Mouse (Mus musculus) urinary bladder, adult 18-20 months (tissue): ENCODE measurements around the gene Rdh5.

Experiments
- DNase-seq, 2 experiments: peaks; one replicate each; pipeline ENCODE4 v3.0.0; 2022; ENCODE audit warnings: low spot score in 2 of 2, mixed read lengths in 2 of 2

Gene Rdh5

DNA sequence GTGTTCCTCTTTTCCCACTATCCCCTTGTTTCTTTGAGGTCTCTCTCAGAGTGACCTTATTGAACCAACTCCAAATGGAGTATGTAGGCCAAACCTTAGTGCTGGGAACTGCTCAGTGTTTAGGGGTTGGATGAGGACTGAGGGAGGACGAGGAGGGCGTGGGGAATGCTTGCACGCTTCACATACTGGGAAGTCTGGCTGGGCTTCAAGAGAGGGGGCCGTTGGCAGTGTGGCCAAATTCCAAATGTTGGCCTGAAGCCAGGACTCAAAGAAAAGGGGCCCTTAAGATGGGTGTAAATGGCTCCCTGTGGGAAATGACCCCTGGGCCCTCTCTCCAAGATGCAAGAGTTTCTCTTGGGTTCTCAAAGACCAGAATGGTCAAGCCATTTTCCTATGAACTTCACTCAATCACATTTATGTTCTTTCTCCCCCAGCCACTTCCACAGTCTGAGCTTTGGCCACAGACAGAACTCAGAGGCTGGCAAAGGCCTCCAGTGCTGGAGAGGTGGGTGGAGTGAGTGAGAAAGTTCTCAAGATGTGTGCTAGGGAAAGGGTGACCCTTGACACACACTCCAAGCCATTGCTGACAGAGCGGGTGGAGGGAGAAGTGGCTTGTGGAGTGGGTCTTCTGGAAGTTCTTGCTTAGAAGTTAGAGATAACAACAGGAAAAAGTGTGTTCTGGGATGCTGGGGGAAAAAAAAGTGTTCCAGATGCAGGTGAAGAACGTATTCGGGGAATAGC is 7.1 kb upstream of the Rdh5 start:
- DNase-seq = no peak

DNA sequence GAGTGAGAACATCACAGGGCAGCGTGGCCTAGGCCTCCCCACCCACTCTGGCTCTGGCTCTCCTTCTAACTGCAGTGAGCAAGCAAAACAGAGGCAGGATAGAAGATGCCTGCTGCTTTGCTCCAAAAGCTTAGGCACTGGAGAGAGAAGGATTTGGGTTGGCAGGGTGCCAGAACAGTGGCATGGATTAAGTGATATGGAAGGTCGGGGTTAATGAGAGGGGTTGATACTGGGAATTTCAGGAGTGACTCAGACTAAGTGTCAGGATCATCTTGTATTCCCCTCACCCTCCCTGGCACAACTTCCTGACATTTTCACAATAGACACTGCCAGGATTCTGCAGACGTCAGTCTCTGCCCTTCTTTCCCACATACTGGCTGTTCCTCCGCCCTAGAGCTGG is 5.7 kb upstream of the Rdh5 start:
- DNase-seq = no peak

DNA sequence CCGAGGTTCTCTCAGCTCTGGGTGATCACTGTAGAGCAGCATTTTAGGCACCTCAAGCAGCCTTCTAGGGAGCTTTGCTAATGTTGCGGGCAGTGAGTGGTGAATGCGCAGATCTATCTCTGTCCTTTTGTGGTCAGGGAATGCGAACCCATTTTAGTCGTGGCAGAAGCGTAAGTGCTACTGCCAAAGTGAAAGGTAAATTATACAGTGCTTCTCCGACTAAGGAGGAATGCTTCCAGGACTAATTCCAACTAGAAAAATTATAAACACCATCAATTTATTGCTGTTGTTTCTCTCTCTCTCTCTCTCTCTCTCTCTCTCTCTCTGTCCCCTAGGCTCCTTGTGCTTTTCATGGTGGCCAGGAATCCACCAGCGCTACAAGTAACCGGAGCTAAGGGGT is 1.2 kb upstream of the Rdh5 start, which contains the start of gene Bloc1s1:
Gene Bloc1s1 (minus strand): TSS at position 101 of the 400 bp plus-strand sequence.
- DNase-seq = no peak

DNA sequence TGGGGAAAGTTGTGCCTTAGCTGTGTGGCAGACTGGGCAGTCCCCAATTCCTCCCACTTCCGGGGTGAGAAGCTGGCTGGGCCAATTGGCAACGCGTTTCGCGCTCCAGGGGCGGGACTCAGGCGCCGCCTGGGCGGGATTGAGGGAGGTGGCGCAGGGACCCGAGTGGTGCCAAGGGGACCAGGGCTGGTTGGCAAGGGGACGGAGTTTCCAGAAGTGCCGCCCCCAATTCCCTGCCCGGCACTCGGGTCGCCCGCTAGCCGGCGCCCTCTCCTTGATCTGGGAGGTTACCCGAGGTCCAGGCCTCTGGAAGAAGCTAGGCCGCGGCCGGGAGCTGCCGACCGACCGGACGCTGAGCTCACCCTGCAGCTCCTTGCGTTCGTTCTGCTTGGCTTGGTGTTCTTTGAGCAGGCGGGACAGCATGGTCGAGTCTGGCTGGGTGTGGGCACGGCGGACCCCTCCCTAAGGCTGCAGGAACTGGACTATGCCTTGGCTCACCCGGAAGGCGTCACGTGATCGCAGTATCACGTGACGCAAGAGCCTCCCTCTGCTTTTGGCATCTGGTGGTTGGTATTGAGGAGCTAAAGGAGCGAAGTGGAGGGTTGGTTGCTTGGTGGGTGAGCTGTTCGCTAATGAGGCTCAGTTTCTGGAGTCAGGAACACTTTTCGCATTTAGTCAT is 464 bp upstream of the Rdh5 start:
- peak; percentile 94 to 96 for DNase-seq

- DNase-seq = no peak
These were observed 536 bp downstream of the Rdh5 start for GRCm38 (mm10) chr10:128921883-128922821.

- DNase-seq = no peak
These were observed 1.4 kb downstream of the Rdh5 start for GRCm38 (mm10) chr10:128921251-128921650.

- DNase-seq = no peak
These were observed 1.9 kb downstream of the Rdh5 start for GRCm38 (mm10) chr10:128920736-128921161.

DNA sequence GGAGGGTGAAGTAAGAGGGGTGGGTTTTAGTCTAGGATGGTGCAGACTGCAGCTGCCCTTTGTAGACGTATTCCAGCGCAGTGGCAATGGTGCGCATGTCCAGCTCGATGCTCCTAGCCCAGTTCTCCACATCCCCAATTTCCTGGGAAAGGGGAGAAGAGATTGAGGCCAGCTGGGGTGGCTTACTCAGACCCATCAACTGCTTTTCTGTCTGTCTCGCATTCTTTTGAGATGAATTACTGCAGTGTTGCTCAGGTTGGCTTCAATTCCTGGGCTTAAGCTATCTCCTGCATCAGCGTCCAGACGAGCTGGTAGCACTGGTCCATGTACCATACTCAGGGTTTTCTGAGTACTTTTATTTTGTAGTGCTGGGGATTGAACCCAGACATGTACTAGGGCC is 2.7 kb downstream of the Rdh5 start:
- DNase-seq = no peak

- no peak for DNase-seq
These were observed 3.5 kb downstream of the Rdh5 start for GRCm38 (mm10) chr10:128919203-128919631.

GRCm38 (mm10) chr10:128918246-128918645 is 4.4 kb downstream of the Rdh5 start:
- DNase-seq = no peak

DNA sequence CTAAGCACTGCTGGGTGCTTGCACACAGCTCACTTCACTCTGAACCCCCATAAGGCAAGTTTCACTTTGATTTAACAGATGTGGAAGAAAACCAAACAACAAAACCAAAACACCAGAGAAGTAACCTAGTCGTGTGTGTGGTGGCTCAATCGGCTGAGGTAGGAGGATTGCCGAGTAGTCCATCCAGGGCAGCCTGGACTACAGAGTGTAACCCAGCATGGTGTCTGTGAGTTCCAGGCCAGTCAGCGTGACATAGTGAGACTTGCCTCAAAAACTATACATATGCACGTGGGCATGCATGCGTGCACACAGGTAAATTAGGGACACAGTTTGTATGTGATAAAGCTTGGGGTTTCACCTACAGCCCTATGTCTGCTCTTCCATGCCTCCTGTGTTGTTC is 5.3 kb downstream of the Rdh5 start:
- no peak for DNase-seq

DNA sequence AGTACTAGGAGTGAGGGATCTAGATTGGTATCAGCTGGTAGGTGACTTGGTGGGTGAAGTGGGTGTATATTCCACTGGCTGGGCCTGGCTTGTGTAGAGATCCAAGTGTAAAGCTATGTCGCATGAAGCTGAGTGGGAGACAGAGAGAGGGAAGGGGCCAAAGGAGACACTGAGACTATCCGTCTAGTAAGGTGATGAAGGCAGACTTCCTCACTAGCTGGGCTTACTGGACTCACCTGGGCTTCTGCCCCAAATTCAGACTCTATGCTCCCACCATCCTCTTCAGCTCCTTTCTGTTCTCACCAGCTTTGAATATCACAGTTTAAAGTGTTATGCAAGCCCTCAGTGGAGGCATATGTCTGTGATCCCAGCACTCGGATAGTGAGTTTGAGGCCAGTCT is 6.0 kb downstream of the Rdh5 start:
- no peak for DNase-seq

DNA sequence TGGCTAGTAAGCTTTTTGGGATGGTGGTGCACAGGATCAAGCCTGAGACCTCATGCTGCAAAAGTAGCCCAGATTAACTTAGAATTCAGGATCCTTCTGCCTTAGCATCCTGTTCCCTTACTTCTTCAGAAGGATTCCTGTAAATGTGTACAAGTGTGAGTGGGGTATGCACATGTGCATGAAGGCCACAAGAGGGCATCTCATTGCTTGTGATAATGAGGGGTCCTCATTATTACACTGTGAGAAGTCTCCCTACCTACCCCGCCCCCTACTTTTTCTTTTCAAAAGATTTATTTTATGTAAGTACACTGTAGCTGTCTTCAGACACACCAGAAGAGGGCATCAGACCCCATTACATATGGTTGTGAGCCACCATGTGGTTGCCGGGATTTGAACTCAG is 7.1 kb downstream of the Rdh5 start:
- no peak for DNase-seq

GRCm38 (mm10) chr10:128913696-128914095 is 9.0 kb downstream of the Rdh5 start:
- no peak for DNase-seq

DNA sequence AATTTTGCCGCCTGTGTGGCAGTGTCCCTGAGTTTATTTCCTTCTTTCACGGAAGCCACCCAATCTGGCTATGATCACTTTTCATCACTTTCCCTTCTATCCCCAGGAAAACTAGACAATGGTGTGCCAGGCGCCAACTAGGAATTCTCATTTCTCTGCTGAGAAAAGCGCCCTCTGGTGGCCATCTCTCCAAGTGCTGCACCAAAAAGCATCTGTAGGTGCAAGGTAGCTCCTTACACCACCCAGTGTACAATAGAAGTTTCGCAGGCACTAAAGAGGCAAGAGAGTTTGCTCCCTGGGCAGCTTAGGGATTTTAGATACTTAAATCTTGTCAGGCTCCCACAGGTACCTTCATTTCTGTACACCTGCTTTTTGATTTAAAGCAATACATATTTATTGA is 9.5 kb downstream of the Rdh5 start:
- DNase-seq = peak; percentile 69 to 73

DNA sequence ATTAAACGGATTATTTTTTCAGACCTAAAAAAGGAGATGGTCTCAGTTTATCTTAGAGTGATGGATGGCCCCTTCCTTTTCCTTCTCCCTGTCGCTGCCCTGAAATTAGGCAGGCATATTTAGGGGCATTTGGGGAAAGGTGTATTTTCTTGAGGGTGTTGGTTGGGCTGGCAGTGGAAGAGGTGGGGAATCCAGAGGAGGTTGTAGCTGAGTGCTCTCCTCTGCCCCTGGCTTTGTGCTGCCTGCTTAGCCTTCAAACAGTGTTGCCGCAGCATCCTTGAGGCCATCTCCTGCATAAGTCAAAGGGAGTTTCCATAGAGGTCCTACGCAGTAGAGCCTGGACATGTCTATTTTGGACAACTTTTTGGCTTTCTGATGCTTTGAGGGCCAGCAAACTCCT is 9.9 kb downstream of the Rdh5 start:
- no peak for DNase-seq

- no peak for DNase-seq
These were observed 10.4 kb downstream of the Rdh5 start for GRCm38 (mm10) chr10:128912268-128912667.

DNA sequence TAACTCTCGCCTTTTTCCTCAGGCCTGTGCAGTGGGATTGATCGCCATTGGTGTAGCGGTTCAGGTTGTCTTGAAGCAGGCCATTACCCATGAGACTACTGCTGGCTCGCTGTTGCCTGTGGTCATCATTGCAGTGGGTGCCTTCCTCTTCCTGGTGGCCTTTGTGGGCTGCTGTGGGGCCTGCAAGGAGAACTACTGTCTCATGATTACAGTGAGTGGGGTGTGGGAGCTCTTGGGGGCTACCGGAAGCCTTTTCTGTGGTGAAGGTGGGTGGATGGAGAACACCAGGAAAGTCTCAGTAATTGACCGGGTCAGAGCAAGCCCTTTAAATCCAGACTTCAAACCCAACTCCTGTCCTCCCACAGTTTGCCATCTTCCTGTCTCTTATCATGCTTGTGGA is 11.3 kb downstream of the Rdh5 start:
- no peak for DNase-seq

GRCm38 (mm10) chr10:128910066-128910841 is 12.4 kb downstream of the Rdh5 start:
- DNase-seq = peak in 1 of 2 experiments; percentile 55

GRCm38 (mm10) chr10:128909567-128910028 is 13.1 kb downstream of the Rdh5 start:
- DNase-seq = peak; percentile 77 to 87

- no peak for DNase-seq
These were observed 13.8 kb downstream of the Rdh5 start for GRCm38 (mm10) chr10:128908778-128909448.
